Mouse (Mus musculus) c-Kit-positive CD71-positive TER-119-negative erythroid progenitor cells, embryonic 14.5 days (primary cell): ENCODE results near the gene Ogfr.

ENCODE experiments used
- DNase-seq: peaks from one replicate; pipeline ENCODE4 v3.0.0-alpha.2; 2013; ENCODE audit warnings: low read depth

Gene Ogfr

DNA sequence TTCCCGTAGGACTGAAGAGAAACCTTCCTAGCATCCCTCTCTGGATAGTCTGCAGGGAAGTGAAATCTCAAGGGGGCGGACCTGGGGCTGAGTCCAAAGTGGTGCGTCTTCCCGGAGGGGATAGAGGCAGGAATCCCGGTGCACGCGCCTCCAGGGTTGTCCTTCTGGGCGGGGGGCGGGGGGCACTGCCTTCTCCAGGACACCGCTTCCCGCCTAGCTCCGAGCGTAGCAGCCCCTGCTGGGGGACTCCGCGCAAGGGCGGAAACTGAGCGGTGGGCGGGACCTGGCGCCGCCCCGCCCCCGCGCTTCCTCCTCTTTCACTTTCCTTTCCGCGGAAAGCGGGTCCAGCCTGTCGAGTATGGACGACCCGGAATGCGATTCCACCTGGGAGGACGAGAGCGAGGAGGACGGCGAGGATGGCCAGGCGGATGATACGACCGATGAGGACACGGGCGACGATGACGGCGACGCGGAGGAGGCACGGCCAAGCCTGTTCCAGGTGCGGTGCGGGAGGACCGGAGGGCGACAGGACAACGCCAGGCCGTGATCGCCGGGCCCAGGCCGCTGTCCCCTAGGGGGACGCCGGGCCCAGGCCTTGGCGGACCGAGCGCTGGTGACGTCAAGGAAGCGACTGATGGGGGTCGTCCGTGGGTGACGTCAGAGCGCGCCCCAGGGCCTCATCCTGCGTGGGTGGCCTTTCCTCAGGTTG lies at the start of gene Ogfr:
Gene Ogfr (plus strand): TSS at position 123 of the 709 bp plus-strand sequence.
- DNase-seq = no peak

DNA sequence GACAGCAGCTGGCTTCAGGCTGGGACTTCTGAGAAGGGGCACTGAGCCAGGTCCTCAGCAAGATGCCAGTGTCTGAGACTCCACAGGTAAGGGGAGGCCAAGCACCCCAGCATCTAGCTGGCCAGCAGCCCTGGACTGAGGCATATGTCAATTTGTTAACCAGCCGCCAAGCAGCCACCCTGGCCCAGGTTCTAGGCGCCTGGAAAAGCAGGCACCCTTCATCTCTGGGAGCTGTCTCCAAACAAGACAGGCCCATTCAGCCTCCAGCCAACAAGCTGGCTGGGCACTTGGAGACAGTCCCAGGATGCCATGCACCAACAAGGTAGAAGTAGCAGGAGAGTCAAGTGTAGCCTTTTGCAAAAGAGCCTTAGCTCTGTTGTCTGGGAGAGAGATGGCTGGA lies 45.4 kb upstream of the Ogfr start:
- DNase-seq = no peak

DNA sequence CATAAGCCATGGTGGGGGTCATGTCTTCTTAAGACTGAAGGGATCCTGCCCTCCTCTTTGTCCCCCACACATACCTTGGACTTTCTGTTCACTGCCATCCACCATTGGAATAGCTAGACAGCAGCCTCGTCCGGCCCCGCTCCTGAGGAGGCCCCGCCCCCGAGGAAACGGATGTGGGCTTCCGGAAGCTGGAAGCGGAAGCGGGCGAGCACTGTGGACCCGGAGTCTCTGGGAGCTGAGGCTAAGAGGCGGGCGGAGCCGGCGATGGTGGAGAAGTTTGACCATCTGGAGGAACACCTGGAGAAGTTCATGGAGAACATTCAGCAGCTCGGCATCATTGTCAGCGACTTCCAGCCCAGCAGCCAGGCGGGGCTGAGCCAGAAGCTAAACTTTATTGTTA lies 44.0 kb upstream of the Ogfr start:
- DNase-seq = no peak

DNA sequence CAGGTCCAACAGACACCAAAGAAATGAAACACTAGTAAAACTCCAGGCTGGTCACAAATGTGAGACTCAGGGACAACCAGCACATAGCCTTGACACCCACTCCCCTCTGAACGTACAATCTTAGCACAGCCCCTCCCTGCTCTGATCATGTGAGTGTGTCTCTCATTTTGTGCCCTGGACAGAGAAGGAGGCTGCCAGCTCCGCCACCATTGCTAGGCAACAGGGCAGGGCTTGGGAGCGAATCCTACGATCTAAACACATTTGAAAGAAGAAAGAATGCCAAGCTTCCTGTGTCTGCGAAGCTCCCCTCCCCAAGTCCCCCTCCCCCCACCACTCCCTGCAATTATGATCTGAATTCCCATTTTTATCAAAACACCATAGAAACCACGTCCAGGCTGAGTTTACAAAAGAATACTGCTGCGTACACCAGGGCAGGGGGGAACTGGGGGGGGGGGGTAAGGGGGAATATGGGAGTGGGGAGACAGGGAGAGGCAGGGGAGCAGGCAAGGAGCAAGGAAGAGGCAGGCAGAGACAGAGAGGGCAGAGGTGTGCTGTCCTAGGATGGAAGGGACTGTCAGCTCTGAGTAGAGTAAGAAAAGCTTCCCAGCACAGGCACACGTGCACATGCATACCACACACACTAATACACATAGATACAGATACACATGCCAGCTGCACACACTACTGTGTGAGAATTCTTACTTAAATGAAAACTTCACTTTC lies 41.5 kb upstream of the Ogfr start:
- DNase-seq = no peak

DNA sequence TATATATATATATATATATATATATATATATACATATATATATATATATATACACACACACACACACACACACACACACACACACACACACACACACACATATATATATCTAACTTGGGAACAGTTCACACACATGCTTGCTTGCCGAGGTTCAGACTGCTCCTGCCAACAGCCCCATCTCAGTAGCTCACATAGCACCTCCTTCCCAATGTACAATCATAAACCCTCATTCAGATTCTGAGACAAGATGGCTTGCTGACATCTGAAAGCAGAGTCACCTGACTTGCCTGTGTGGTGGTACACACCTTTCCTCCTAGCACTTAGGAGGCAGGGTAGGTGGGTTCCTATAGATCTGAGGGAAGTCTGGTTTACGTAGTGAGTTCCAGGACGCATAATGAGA lies 36.7 kb upstream of the Ogfr start:
- no peak for DNase-seq

DNA sequence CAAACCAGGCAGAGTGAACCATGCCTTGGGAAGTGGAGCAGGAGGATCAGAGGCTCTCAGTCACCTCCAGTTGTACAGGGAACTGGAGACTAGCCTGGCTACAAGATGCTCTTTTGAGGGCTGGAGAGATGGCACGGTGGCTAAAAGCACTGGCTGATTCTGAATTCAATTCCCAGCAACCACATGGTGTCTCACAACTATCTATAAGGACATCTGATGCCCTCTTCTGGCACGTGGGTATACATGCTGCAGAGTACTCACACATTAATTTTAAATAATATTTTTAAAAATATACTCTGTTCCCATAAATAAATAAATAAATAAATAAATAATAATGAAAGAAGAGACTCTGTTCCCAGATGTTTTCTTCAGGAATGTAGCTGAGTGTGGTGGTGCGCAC lies 33.8 kb upstream of the Ogfr start:
- no peak for DNase-seq

DNA sequence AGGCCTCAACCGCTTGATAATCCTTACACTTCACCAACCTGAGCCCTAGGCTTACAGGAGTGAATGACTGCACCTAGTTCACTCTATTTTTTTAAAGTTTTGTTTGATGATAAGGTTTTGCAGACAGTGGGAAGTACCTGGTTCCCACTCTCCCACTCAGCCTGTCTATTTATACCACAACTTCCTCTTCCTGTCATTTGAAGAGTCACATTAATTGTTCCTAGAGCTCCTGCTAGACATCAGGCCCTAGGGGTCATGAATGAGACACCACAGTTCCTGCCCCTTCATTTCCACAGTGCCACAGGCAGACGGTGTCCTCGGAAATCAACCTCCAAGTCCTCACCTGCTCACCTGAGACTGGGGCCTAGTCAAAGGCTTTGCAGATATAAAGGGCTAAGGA lies 32.6 kb upstream of the Ogfr start:
- no peak for DNase-seq

DNA sequence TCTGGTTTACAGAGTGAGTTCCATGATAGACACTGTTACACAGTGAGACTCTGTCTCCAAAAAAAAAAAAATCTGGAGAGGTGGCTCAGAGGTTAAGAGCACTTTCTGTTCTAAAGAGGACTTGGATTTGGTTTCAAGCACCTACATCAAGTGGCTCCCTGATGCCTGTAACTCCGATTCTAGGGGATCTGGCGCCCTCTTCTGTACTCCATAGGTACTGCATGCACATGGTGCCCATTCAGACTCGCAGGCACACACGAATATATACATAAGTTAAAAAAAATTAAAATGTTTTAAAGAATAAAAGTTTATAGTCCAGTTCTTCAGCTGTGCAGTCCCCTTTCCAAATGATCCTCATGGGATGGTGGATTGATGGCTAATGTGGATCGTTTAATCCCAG lies 28.8 kb upstream of the Ogfr start:
- no peak for DNase-seq

DNA sequence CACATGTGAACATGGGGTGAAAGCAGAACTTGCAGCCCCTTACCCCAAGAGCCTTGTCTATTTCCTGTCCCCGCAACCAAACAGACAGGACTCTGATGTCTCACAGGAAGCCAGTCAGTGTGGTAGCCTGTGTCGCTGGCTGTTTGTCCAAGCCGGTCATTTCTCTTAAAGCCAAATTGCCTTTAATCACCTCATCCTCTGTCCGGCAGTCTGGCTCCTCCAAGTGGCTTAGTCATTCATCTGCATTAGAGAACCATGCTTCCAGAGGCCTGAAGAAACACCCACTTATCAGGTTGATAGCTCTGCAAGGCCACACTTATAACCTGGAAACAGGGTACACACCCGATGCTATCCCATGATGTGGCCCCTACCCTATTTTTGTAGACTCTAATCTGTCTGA lies 26.9 kb upstream of the Ogfr start:
- DNase-seq = no peak

DNA sequence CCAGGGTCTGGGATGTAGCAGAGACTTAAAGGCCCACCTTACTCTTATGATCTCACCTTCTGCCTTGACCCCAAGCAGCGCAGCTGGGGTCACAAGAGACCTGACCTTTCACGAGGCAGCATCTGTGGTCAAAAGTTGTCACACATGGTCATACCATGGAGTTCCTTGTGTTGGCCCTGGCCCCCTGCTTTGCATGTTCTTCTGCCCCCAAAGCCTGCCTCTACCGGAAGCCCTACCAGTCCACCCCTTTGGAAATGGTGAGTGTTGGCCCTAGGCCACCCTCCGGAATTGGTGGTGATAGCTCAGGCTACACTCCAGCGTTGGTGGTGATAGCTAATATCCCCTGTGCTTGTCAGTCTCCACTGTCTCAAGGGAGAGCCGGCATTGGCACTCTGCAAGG lies 25.7 kb upstream of the Ogfr start:
- DNase-seq = no peak

DNA sequence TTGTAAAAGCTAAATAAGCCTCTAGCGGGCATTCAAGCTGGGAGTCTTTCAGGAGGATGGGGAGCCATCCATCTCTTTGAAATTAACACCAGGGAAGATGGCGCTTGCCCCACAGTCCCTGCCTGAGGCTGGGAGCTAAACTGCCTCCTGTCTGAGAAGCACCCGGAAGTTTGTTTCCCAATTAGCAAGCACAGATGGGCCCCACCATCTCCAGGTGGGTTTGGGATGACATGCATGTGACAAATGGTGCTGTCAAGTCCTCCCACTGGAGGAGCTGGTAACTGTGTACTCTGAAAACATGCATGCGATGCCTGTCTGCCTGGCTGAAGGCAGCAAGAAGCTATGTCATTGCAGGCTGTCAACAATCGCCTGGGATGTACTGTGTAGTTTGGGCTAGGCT lies 25.2 kb upstream of the Ogfr start:
- no peak for DNase-seq

DNA sequence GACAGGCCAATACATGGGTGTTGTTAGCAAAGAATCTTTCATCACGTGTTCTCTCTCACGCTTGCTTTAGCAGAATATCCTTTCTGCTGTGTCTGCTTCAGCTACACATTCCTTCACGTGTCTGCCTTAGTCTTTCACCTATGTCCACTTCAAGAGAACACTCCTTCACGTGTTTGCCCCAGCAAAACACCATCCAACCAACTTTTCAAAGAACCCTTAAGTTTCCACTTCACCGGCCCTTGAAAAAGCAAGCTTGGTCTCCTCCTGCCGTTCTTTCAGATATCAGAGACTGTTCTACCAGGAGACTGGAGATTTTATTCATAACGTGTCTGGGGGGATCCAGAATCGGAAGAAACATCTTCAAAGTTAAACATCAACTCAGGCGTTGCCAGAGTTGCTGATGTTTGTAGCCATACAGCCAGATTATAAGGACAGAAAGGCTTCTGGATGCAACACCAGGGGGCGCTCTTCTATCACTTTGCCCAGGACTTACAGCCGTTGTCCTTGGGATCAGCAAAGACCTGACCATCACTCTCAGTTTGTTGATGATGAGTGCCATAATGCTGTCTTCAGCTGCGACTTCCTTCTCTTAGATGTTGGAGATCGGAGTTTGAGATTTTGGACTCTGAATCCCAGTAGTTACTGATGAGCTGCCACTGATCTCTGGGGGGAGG lies 22.7 kb upstream of the Ogfr start:
- DNase-seq = no peak

DNA sequence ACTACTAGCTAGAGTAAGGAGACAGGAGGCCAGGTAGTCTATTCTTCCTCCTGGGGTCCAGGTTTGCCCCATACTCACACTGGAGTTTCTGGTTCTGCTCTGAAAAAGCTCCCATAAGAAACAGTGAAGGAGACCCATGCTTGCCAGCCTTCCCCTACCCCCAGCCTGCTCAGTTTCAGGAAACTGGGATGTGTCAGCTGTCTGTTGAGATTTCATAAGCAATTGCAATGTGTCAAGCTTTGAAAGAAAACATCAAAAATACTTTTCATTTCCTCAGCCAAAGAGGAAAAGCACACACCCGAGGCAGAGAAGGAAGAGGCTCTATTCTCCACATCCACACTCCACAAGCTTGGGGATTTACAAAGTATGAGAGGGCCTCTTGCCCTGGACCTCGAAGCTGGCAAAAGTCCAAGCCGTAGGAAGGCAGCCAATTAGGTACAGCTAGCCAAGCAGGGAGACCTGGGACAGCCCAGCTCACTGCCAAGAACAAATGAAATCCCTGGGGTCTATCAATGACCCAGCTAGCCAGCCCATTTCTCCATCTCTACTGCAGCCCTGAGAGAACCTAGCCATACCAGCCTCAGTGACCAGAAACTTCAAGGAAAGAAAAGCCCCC lies 19.9 kb upstream of the Ogfr start:
- no peak for DNase-seq

DNA sequence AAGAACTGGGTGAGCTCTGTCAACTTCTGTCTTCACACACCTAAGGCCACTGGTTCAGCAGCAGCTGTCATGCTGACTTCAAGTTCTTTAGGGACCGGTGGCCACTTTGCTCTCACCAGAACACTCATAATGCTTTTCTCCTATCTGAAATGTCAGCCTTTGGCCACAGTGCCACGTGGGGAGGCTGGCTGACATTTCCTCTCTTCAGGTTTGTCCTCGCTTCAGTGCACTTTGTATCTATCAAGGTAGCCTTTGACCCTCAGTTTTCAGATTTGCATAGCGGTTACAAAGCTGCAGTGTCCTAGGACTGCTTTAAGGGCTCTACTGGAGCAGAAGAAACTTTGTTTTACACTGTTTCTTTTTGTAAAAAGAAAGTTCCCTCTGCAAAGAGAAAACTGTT lies 12.6 kb upstream of the Ogfr start:
- DNase-seq = no peak

DNA sequence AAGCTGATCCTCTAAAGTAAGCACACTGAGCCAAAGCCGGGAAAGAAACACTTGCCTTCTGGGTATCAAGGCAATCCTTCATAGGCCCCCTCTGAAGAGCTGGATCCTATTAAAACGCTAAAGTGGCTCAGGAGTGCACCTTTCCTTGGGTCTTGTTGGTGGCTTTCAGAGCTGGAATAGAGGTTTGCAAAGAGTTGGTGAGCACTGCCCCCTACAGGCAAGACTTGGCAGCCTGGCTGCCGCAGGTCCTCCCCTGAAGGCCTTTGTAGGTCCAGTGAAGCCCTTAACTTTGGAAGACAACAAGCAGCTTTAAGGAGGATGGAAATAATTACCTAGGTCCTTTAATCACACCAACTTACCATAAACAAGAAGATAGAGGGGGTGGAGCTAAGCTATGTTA lies 10.4 kb upstream of the Ogfr start:
- DNase-seq = no peak

DNA sequence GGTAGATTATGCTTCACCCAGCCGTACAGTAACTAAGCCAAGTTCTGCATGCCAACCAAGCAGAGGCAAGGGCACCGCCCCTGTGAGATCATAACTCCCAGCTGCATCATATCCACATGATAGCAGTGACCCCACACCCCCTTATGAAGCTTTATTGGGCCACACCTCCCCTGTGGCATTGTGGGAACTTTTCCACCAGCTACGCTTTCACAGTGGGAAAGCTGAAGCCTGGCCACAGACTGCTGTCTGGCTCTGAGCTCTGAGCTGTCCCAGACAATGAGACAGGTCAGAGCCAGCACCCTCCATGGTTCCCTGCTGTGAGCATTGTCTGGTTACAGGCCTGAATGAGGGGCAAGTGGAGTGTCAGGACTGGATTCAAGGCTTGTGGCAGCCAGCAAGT lies 8.0 kb upstream of the Ogfr start, which contains the start of gene Mrgbp:
Gene Mrgbp (plus strand): TSS at position 303 of the 400 bp plus-strand sequence.
- DNase-seq = no peak

DNA sequence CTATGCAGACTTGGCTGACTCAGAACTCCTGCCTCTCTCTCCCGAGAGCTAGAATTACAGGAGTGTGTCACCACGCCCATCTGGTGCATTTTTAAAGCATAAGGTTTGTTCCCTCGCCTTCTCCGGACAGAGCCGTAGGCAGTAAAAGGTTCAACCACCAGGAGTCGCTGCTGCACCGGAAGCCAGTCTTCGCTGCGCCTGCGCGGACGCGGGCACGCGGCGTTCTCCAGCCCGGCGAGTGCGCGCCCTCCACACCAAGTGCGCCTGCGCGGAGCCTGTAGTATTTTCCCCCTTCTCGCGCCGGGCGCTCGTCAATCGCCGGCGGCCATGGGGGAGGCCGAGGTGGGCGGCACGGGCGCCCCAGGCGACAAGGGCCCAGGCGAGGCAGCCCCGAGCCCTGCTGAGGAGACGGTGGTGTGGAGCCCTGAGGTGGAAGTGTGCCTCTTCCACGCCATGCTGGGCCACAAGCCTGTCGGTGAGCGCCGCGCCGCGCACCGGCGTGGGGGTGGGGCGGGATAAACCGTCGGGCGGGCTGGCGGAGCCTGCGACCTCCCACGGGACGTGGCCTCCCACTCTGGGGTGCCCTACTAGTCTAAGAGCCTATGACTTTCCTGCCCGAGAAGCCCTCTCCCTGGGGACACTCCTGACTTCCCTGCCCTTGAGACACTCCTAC lies 6.4 kb upstream of the Ogfr start:
- DNase-seq = peak; percentile 87

DNA sequence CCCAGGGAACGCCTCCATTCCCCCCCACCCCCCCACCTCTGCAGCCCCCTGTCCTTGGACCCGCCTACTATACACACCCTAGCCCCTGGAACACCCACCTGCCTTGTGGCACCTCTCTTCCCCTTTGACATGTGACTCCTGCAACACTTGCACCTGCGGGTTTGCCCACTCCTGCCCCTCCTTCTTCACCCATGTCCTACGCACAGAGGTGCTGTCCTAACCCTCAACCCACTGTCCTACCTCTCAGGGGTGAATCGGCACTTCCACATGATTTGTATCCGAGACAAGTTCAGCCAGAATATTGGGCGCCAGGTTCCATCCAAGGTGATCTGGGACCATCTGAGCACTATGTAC lies 5.9 kb upstream of the Ogfr start:
- DNase-seq = no peak

DNA sequence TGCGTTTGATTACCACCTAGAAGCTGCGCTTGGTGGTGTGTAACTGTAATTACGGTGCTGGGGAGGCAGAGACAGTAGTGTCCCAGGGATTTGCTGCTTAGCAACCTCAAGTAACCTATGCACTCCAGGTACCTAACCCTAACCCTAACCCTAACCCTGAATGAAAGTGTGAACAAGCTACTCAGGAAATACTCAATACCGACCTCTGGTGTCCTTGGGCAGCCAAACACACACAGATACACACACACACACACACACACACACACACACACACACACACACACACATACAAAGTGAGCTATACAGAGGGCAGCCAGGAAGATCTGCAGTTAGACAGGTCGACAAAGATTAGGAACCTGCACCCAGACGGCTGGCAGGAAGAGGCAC lies 316 bp upstream of the Ogfr start:
- no peak for DNase-seq

DNA sequence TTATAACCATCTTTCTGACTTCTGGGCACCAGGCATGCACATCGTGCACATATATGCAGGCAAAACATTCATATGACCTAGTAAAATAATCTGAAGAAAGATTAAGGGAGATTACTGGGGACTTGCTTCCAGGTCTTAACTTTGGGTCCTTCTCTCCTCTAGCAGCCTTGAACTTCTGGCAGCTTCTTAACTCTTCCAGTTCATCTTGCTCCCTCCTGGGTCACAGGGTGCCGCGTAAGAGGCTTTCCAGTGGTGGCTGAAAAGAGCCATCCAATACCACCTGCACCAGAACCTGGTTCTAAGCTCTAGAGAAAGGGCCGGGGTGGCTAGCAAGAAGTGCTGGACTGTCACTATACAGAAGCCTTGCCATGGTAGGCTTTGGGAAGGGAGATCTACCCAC lies 8.4 kb downstream of the Ogfr start, which contains the start of gene Col9a3:
Gene Col9a3 (plus strand): TSS at position 301 of the 400 bp plus-strand sequence.
- no peak for DNase-seq

DNA sequence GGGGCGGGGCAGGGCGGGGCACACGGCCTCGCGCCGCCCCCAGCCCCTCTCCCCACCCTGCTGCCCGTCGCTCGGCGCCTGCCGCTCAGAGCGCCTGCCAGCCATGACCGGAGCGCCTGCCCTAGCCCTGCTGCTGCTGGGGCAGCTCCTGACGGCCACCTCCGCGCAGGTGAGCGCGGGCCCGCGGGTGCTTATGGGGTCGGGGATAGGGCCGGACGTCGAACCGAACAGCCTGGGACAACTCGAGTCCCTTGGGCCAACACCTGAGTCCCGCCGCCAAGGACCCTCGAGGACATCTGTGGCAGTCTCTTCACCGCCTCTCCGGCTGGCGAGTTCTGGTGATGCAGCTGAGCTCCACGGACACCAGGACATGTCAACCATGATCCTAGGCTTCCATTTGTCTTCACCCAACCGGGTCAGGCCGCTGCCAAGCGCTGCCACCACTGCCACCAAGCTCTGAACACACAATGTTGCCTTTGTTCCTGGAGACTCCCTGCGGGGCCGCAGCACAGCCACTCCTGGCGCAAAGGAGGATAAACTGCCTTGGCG lies 9.2 kb downstream of the Ogfr start:
- no peak for DNase-seq

DNA sequence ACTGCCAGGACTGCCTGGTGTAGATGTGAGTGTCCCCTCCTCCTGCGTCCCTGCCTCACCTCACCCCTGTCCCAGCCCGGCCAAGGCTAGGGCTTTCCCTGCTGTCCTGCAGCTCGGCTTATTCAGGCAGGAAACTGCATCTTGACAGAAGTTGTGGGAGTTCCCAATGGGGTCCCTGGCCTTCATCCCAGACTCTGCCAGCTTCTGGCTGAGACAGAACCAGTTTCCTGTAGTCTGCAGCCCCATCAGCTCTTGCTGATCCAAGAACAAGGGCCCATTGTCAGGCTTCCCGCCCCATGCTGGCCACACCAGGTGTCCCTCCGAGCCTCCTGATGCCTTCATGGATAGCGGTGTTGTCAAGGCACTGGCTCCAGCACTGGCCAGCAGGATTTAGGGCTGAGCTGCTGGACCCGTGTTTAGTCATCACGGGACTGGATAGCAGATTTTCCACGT lies 11.6 kb downstream of the Ogfr start:
- no peak for DNase-seq
